In the genomic region with DNA sequence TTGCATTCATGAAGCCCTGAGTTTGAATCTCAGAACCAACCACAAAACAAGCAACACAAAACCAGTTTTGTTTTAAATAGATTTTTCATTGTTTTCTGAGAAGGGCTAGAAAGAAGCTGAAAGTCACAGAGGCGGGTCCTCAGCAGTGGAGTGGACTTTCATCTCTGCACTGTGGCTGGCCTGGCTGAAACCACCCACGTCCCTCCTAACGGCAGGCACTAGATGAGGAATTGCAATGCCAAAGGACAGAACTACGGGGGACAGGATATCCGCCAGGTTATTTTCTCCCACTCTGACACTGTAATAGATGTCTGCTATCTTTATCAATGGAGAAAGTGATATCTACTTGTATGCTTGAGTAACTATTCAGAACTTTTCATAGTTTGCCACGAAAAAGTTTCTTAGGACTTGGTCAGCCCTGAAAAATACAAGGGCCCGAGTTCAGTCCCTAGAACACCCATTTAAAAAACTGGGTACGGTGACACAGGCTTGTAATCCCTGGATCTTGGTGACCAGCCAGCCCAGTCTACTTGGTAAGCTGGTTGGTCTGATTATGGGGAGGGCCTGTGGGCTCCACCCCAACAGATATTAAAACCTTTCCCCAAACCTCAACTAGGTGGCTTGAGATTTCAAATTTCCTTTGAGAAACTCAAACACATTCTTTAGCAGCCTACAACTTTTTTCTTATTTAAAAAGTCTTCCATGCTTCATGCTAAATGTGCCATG, we compare ENCODE assay signal across 26 mouse cellular contexts. TPM values are rescaled to one million over a fixed set of nuclear protein-coding genes. Genes with fewer than 3 reads are reported as not detected.
DNase-seq lines count a peak whose midpoint lies in the region; ATAC-seq and TF ChIP-seq lines count a peak whose summit lies in the region.
"Had no signal": no experiment of that assay in that cellular context is flagged by ENCODE, and none has a peak within 500 bp of the region (broad histone marks: within the 10 kb centered on the region; RNA-seq: fewer than 3 reads in every experiment).

No protein-coding gene starts in this region.

- H3K4me1 ChIP-seq in megakaryocyte, embryonic 14.5 days: peaks cover 95% of the 10 kb centered on the region
- H3K4me1 ChIP-seq in liver, postnatal 0 days (ENCODE audit: insufficient read depth): peaks cover 77% of the 10 kb centered on the region
- peaks cover 7% of the 10 kb centered on the region for H3K4me1 ChIP-seq in hindbrain, embryonic 16.5 days (ENCODE audit: control insufficient read depth, insufficient read depth, low read depth, low read length)

- peak overlapping the region; percentile 50 for H3K4me2 ChIP-seq in liver, postnatal 0 days (ENCODE audit: low read depth, low read length)
- no peak overlapping the region for H3K4me2 ChIP-seq in hindbrain, embryonic 16.5 days (ENCODE audit: low read length)
- H3K4me2 ChIP-seq: embryonic facial prominence, embryonic 13.5 days; forebrain, embryonic 15.5 days; heart, embryonic 11.5 days; hindbrain, embryonic 13.5 days; limb, embryonic 12.5 days; lung, embryonic 15.5 days; midbrain, embryonic 13.5 days had no signal

- peak; percentile 30; the same call in 1 of the 2 replicates for TF ChIP-seq EP300 in liver, postnatal 0 days (IDR thresholded peaks at IDR 0.05; ENCODE audit: low read depth)

- no peak for ATAC-seq in megakaryocyte, adult 5-6 weeks (ENCODE audit: poor library complexity, severe bottlenecking)
- ATAC-seq in liver, postnatal 0 days: no peak
- no peak for ATAC-seq in monocyte, adult 5-6 weeks (replicated peaks; ENCODE audit: insufficient number of reproducible peaks, low FRiP score, low TSS enrichment, poor library complexity, severe bottlenecking)
- no peak for ATAC-seq in hindbrain, embryonic 16.5 days
- ATAC-seq: CD4-positive, CD25-positive, alpha-beta regulatory T cell, adult 4 months; forebrain, embryonic 15.5 days; midbrain, embryonic 13.5 days; Patski had no signal

- no peaks in the 10 kb centered on the region for H3K9me3 ChIP-seq in megakaryocyte, embryonic 14.5 days
- H3K9me3 ChIP-seq in liver, postnatal 0 days (ENCODE audit: low read length): no peaks in the 10 kb centered on the region
- no peaks in the 10 kb centered on the region for H3K9me3 ChIP-seq in hindbrain, embryonic 16.5 days (ENCODE audit: control insufficient read depth, low read length)
- H3K9me3 ChIP-seq: embryonic facial prominence, embryonic 13.5 days; forebrain, embryonic 15.5 days; hindbrain, embryonic 13.5 days; limb, embryonic 12.5 days; lung, embryonic 15.5 days; midbrain, embryonic 13.5 days had no signal

- peak overlapping the region; percentile 32; the same call in 1 of the 2 replicates for H3K27ac ChIP-seq in gastrocnemius, adult 2 months
- peak overlapping the region; percentile 98 for H3K27ac ChIP-seq in liver, postnatal 0 days (ENCODE audit: low read depth)
- H3K27ac ChIP-seq in hindbrain, embryonic 16.5 days (ENCODE audit: low read depth, low read length): no peak overlapping the region
- H3K27ac ChIP-seq: embryonic facial prominence, embryonic 13.5 days; forebrain, embryonic 15.5 days; hindbrain, embryonic 13.5 days; left cerebral cortex, adult 2 months; limb, embryonic 12.5 days; lung, embryonic 15.5 days; macrophage; midbrain, embryonic 13.5 days had no signal

- 51% methylated on average over 8 of the region's 8 CpGs for WGBS in liver, postnatal 0 days (ENCODE audit: insufficient replicate concordance)
- 78% methylated on average over 8 of the region's 8 CpGs for WGBS in hindbrain, embryonic 16.5 days

- intact Hi-C loops in gastrocnemius, adult 2 months (cut with DNase I): no loop called here

- H3K36me3 ChIP-seq in megakaryocyte, embryonic 14.5 days (replicated peaks; ENCODE audit: low read length): peaks cover 71% of the 10 kb centered on the region
- peaks cover 7% of the 10 kb centered on the region; the same call in 1 of the 2 replicates for H3K36me3 ChIP-seq in liver, postnatal 0 days (replicated peaks; ENCODE audit: insufficient read depth, low read length)
- no peaks in the 10 kb centered on the region for H3K36me3 ChIP-seq in hindbrain, embryonic 16.5 days (ENCODE audit: control insufficient read depth, insufficient read depth, low read length)
- H3K36me3 ChIP-seq: embryonic facial prominence, embryonic 13.5 days; forebrain, embryonic 15.5 days; hindbrain, embryonic 13.5 days; lung, embryonic 15.5 days; midbrain, embryonic 13.5 days had no signal

- TF ChIP-seq CTCF in gastrocnemius, adult 2 months (IDR thresholded peaks at IDR 0.05): no peak
- 0 out of 2 replicates have a peak, but pooled peaks have one; percentile 7 for TF ChIP-seq CTCF in liver, postnatal 0 days (IDR thresholded peaks at IDR 0.05; ENCODE audit: low read depth)

- H3K9ac ChIP-seq in liver, postnatal 0 days (replicated peaks): peak overlapping the region; percentile 31; the same call in 1 of the 2 replicates
- H3K9ac ChIP-seq in hindbrain, embryonic 16.5 days (ENCODE audit: low read depth, low read length): no peak overlapping the region
- H3K9ac ChIP-seq: embryonic facial prominence, embryonic 13.5 days; forebrain, embryonic 15.5 days; hindbrain, embryonic 13.5 days; limb, embryonic 12.5 days; lung, embryonic 15.5 days; midbrain, embryonic 13.5 days had no signal

- no peak overlapping the region for H3K4me3 ChIP-seq in gastrocnemius, adult 2 months
- H3K4me3 ChIP-seq in megakaryocyte, embryonic 14.5 days (replicated peaks): peak overlapping the region; percentile 71
- no peak overlapping the region for H3K4me3 ChIP-seq in liver, postnatal 0 days (ENCODE audit: low read depth, low read length)
- no peak overlapping the region for H3K4me3 ChIP-seq in hindbrain, embryonic 16.5 days (ENCODE audit: low read length)
- H3K4me3 ChIP-seq: embryonic facial prominence, embryonic 13.5 days; forebrain, embryonic 15.5 days; hindbrain, embryonic 13.5 days; left cerebral cortex, adult 2 months; limb, embryonic 12.5 days; lung, embryonic 15.5 days; midbrain, embryonic 13.5 days; myocyte had no signal

- DNase-seq in gastrocnemius, adult 2 months: no peak
- no peak for DNase-seq in gastrocnemius, adult 8-10 months (ENCODE audit: low spot score in 2 of 2)
- peak; percentile 70 to 79 for DNase-seq in kidney, postnatal 36 days
- DNase-seq in liver, postnatal 0 days: peak; percentile 30
- DNase-seq: adrenal gland, adult 8-10 months; cerebellum, adult 9-10 months; heart, postnatal 10 days; spleen, adult 18-20 months; thymus, adult 18-20 months had no signal

- H3K27me3 ChIP-seq in megakaryocyte, embryonic 14.5 days (replicated peaks): no peaks in the 10 kb centered on the region
- no peaks in the 10 kb centered on the region for H3K27me3 ChIP-seq in liver, postnatal 0 days (ENCODE audit: insufficient read depth, low read length)
- H3K27me3 ChIP-seq in hindbrain, embryonic 16.5 days (replicated peaks; ENCODE audit: control insufficient read depth, insufficient read depth, low read length): no peaks in the 10 kb centered on the region
- H3K27me3 ChIP-seq: embryonic facial prominence, embryonic 13.5 days; forebrain, embryonic 15.5 days; hindbrain, embryonic 13.5 days; limb, embryonic 12.5 days; lung, embryonic 15.5 days; midbrain, embryonic 13.5 days; Patski had no signal

RNA-seq across cellular contexts. Expression of a gene that starts 17.4 kb away (rescaled TPM):
- total RNA-seq in gastrocnemius, adult 2 months (2021): 10 to 100 TPM; 45.0 to 52.5 TPM
- 10 to 100 TPM; 42.6 to 57.6 (median 54.1) TPM for total RNA-seq in gastrocnemius, adult 8-10 months (2022)
- polyA plus RNA-seq in megakaryocyte, embryonic 14.5 days (2012; ENCODE audit: insufficient read depth, low replicate concordance): 96.8 and 108 TPM in 2 replicates
- total RNA-seq in megakaryocyte, adult 5-6 weeks (2015): 64.6 and 71.0 TPM in 2 replicates
- total RNA-seq in megakaryocyte, adult 5-6 weeks (2017): 36.6 TPM in 2 replicates
- polyA plus RNA-seq in liver, postnatal 0 days (2015; fragmentation: Nextera tagmentation; extraction: Ambion mirVana): 113 and 127 TPM in 2 replicates
- 38.6 to 88.2 TPM (median 56.0 TPM) in 3 replicates for total RNA-seq in monocyte, adult 5-6 weeks (2017)
- polyA plus RNA-seq in hindbrain, embryonic 16.5 days (2015; fragmentation: Nextera tagmentation; extraction: Ambion mirVana): 150 and 161 TPM in 2 replicates

RNA-seq across cellular contexts. Expression of a gene that starts 17.5 kb away (rescaled TPM):
- not detected for total RNA-seq in gastrocnemius, adult 2 months (2021)
- total RNA-seq in gastrocnemius, adult 8-10 months (2022): under 1 TPM in 1 of 4 experiments, not detected in 3; 0.19 TPM
- polyA plus RNA-seq in megakaryocyte, embryonic 14.5 days (2012; ENCODE audit: insufficient read depth, low replicate concordance): not detected in 2 replicates
- 0.47 TPM in 1 of 2 replicates, not detected in the other for total RNA-seq in megakaryocyte, adult 5-6 weeks (2015)
- 0.07 TPM in 1 of 2 replicates, not detected in the other for total RNA-seq in megakaryocyte, adult 5-6 weeks (2017)
- polyA plus RNA-seq in liver, postnatal 0 days (2015; fragmentation: Nextera tagmentation; extraction: Ambion mirVana): 0.25 and 0.26 TPM in 2 replicates
- 0.19 TPM in 2 of 3 replicates, not detected in the other for total RNA-seq in monocyte, adult 5-6 weeks (2017)
- polyA plus RNA-seq in hindbrain, embryonic 16.5 days (2015; fragmentation: Nextera tagmentation; extraction: Ambion mirVana): 0.37 and 0.69 TPM in 2 replicates
- polyA plus RNA-seq: stomach, embryonic 14.5 days had no signal

Comparison
In these comparisons a context has a peak if more than half of its experiments do, and no peak if none do; other contexts are left out.
1. DNase-seq: peak in kidney, postnatal 36 days (2 of 2) and liver, postnatal 0 days (single experiment); none in gastrocnemius, adult 2 months (single experiment) and gastrocnemius, adult 8-10 months (0 of 2).